Mouse (Mus musculus) embryonic fibroblast, embryonic 13.5 days (primary cell): ENCODE results near the gene Chrnb4.

Experiments used
- CTCF ChIP-seq: IDR thresholded peaks from 2 replicates; pipeline ENCODE4 v1.5.1; 2011; ENCODE audit warnings: mild to moderate bottlenecking, control low read depth, low read length, moderate library complexity, borderline replicate concordance; ENCODE audit not compliant: insufficient read depth
- POLR2A ChIP-seq: IDR thresholded peaks from 2 replicates; pipeline ENCODE4 v1.6.1; 2011; ENCODE audit warnings: low read depth, mild to moderate bottlenecking, control low read depth, low read length, moderate library complexity

- TF ChIP-seq CTCF (no peak), POLR2A (no peak)
These were observed 17.0 kb downstream of the Chrnb4 start for GRCm38 (mm10) chr9:55031435-55032167.
